Mouse (Mus musculus) liver, embryonic 12.5 days (tissue): ENCODE results near the gene Hyou1. TPM values are rescaled to one million over a fixed set of nuclear protein-coding genes. Genes with fewer than 3 reads are reported as not detected.
"Not testable (repeated sequence)": the region's sequence is repeated elsewhere in the genome, so short reads cannot be mapped to it uniquely, and the experiment has no call there.

Source experiments
- ATAC-seq: fragments of 200-750 bp; cut with Nextera tagmentation; 2 replicates; pipeline ENCODE4 v1.8.0; 2017; ENCODE audit warnings: moderate number of reproducible peaks, mild to moderate bottlenecking, moderate library complexity
- H3K27ac ChIP-seq: fragments of 300-500 bp; sonication (generic); 2 replicates; pipeline ENCODE4 v1.5.1; 2016; ENCODE audit warnings: mild to moderate bottlenecking
- H3K27me3 ChIP-seq: fragments of 300-500 bp; sonication (generic); replicated peaks from 2 replicates; pipeline ENCODE4 v1.6.1; 2016; ENCODE audit warnings: mild to moderate bottlenecking, moderate library complexity
- H3K36me3 ChIP-seq: fragments of 300-500 bp; sonication (generic); 2 replicates; pipeline ENCODE4 v1.6.1; 2016; ENCODE audit warnings: mild to moderate bottlenecking, moderate library complexity
- H3K4me1 ChIP-seq: fragments of 300-500 bp; sonication (generic); 2 replicates; pipeline ENCODE4 v1.6.1; 2016
- H3K4me2 ChIP-seq: fragments of 300-500 bp; sonication (generic); 2 replicates; pipeline ENCODE4 v1.6.1; 2016; ENCODE audit warnings: mild to moderate bottlenecking, moderate library complexity
- H3K4me3 ChIP-seq: fragments of 300-500 bp; sonication (generic); 2 replicates; pipeline ENCODE4 v1.5.1; 2016; ENCODE audit warnings: mild to moderate bottlenecking, moderate library complexity
- H3K9ac ChIP-seq: fragments of 300-500 bp; sonication (generic); 2 replicates; pipeline ENCODE4 v1.6.1; 2016; ENCODE audit warnings: mild to moderate bottlenecking, moderate library complexity
- H3K9me3 ChIP-seq: fragments of 300-500 bp; sonication (generic); replicated peaks from 2 replicates; pipeline ENCODE4 v1.6.1; 2016; ENCODE audit warnings: mild to moderate bottlenecking, moderate library complexity
- WGBS: fragments of 180-500 bp; shearing (Covaris S2); methylation state at CpG from one replicate; pipeline ENCODE4 v1.1.7; 2016; ENCODE audit not compliant: insufficient replicate concordance; 5-methylcytosine and 5-hydroxymethylcytosine counted together
- polyA plus RNA-seq: library from polyadenylated mRNA; unstranded; fragments of >200 nt; fragmentation: Nextera tagmentation; extraction: Ambion mirVana; gene quantifications from 2 replicates; pipeline ENCODE4 v1.2.1, GENCODE M21; 2016

The Hyou1 gene
- polyA plus RNA-seq, 1 experiment from 2014 or later = 26.4 TPM

DNA sequence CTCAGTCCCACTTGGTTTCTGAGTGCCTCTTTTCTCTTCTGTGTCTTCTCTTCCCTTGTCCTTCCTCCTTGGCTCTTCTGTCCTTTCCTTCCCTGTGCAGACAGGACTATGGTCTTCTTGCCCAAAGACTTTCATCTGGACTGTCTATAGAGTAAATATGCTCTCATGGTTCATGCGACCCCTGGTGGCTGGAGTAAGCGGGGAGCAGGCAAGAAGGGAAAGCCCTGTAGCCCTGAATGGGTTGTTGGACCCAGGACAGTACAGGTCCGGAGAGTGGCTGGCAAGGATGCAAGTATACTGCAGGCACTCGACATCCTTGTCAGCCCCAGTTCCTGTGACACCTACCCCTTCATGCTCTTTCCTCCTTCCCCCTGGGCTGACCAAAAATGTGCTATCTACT lies 12.2 kb downstream of the Hyou1 start:
- H3K4me1 ChIP-seq = peaks cover 9% of the 10 kb centered on the region
- no peaks in the 10 kb centered on the region for H3K27me3 ChIP-seq
- WGBS = 41% methylated on average over 4 of the region's 4 CpGs
- no peaks in the 10 kb centered on the region for H3K9me3 ChIP-seq
- no peak overlapping the region for H3K4me3 ChIP-seq
- no peak overlapping the region for H3K9ac ChIP-seq
- H3K36me3 ChIP-seq = peaks cover 62% of the 10 kb centered on the region
- H3K4me2 ChIP-seq = no peak overlapping the region
- no peak overlapping the region for H3K27ac ChIP-seq
- peak; percentile 28; the same call in 1 of the 2 replicates for ATAC-seq

DNA sequence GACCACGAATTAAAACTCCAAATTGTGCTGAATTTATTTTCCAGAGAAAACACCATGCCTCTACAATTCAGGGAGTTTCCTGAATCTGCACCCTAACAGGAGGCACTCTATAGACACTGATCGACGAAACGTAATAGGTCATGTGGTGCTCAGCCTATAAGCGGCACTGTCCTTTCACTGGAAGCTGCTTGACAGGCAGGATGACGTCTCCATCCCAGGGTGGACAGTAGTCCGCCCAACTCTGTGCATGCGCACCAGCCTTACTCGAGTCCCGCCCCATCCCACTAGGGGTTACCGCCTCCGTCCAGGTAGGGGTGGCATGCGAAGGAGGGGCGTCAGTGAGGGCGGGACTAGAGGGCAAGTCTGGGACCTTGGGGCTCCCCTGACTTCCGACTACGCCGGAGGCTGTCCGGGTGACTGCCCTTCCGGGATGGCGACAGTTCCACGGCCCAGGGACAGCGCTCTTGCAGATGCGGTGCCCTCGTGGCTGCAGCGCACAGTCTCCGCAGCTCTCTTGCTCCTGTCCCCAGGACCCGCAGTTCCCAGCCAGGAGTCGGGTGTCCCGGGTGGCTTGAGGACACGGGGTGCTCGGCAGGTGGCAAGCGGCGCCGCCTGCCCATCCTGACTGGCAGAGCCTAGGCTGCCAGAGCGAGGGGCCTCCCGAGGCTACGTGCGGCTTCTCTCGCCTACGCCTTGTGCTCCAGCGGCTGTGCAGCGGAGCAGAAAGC lies 17.6 kb downstream of the Hyou1 start, which contains the start of gene Slc37a4:
TSS of gene Slc37a4 (plus strand) at position 169 of the 728 bp plus-strand sequence.
- no peaks in the 10 kb centered on the region for H3K9me3 ChIP-seq
- WGBS = under 1% methylated on average over 43 of the region's 43 CpGs
- H3K36me3 ChIP-seq = peaks cover 42% of the 10 kb centered on the region
- H3K27me3 ChIP-seq = no peaks in the 10 kb centered on the region
- H3K27ac ChIP-seq = peak within 1 kb of the TSS; percentile 92
- ATAC-seq = peak; percentile 99
- H3K4me2 ChIP-seq = peak within 1 kb of the TSS; percentile 97
- H3K9ac ChIP-seq = peak within 1 kb of the TSS; percentile 91
- peaks cover 44% of the 10 kb centered on the region for H3K4me1 ChIP-seq
- peak within 1 kb of the TSS; percentile 81 for H3K4me3 ChIP-seq

DNA sequence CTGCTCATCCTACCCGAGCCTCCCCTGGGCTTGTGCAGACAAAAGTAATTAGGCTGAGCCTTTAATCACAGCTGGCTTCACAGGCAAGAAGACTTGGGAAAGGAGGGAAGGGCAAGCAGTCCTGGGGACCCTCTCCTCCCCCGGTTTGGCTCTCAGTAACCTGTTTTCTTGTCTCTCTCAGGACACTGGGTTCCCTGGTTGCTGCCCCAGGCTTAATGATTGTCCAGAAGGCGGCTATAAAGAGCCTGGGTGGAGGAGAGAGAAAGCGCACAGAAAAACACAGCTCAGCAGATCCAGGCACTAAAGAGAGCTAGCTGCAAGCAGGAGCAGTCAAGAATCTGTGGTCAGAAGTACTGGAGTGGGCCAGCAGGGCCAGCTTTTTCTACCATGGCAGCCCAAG lies 18.8 kb downstream of the Hyou1 start:
- H3K36me3 ChIP-seq = peaks cover 46% of the 10 kb centered on the region
- H3K4me3 ChIP-seq = peak overlapping the region; percentile 81
- no peaks in the 10 kb centered on the region for H3K27me3 ChIP-seq
- peaks cover 48% of the 10 kb centered on the region for H3K4me1 ChIP-seq
- peak overlapping the region; percentile 91 for H3K9ac ChIP-seq
- no peak for ATAC-seq
- 45% methylated on average over 4 of the region's 4 CpGs for WGBS
- H3K27ac ChIP-seq = peak overlapping the region; percentile 92
- no peaks in the 10 kb centered on the region for H3K9me3 ChIP-seq
- H3K4me2 ChIP-seq = peak overlapping the region; percentile 97

DNA sequence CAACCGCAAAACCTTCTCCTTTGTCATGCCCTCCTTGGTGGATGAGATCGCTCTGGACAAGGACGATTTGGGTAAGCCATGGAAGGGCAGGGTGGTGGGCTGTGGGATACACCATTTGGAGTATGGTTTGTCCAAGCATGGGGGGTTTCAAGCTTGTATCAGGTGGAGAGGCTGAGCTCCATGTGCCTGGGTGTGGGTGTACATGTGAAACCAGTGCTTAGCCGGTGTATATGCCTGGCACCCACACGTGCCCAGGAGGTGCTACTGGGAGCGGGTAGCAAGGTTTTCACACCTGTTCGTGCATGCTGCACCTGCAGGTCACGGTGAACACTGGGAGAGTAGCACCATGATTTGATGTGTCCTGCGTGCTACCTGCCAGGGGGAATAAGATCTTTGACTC lies 19.3 kb downstream of the Hyou1 start:
- peaks cover 51% of the 10 kb centered on the region for H3K36me3 ChIP-seq
- 81% methylated on average over 9 of the region's 9 CpGs for WGBS
- peak overlapping the region; percentile 92 for H3K27ac ChIP-seq
- H3K9me3 ChIP-seq = no peaks in the 10 kb centered on the region
- peak overlapping the region; percentile 97 for H3K4me2 ChIP-seq
- peaks cover 48% of the 10 kb centered on the region for H3K4me1 ChIP-seq
- peak overlapping the region; percentile 91; the same call in 1 of the 2 replicates for H3K9ac ChIP-seq
- no peak for ATAC-seq
- no peaks in the 10 kb centered on the region for H3K27me3 ChIP-seq
- peak overlapping the region; percentile 81 for H3K4me3 ChIP-seq

DNA sequence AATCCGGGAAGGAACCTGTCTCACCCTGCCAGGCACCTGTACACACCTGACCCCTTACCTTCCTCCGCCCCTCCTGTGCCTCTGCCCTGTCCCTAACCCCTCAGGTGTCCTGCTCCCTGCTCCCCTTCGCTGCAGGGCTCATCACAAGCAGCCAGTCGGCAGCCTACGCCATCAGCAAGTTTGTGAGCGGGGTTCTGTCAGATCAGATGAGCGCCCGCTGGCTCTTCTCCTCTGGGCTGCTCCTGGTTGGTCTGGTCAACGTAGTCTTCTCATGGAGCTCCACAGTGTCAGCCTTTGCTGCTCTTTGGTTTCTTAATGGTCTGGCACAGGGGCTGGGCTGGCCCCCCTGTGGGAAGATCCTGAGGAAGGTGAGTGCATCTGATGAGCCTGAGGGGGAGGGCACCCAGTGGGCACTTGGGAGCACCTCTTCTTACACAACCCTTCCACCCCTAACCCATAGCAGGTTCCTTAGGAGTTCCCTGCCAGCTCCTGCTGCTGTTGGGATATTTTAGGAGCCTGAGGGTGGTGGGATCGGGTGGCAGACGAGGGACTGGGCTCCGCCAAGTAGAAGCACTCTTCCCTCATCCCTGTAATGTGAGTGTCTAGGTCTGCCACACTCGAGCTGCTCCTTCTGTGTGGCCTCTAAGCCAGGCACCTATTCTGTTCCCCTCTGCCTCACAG lies 20.0 kb downstream of the Hyou1 start:
- Histone ChIP-seq H3K9ac (0 out of 2 replicates have a peak overlapping the region, but pooled peaks have one; percentile 33), H3K36me3 (peaks cover 58% of the 10 kb centered on the region), H3K4me1 (peaks cover 48% of the 10 kb centered on the region), H3K4me3 (no peak overlapping the region), H3K4me2 (peak overlapping the region; percentile 97), H3K27ac (no peak overlapping the region), H3K27me3 (no peaks in the 10 kb centered on the region), H3K9me3 (no peaks in the 10 kb centered on the region)
- WGBS = 78% methylated on average over 13 of the region's 13 CpGs
- no peak for ATAC-seq

DNA sequence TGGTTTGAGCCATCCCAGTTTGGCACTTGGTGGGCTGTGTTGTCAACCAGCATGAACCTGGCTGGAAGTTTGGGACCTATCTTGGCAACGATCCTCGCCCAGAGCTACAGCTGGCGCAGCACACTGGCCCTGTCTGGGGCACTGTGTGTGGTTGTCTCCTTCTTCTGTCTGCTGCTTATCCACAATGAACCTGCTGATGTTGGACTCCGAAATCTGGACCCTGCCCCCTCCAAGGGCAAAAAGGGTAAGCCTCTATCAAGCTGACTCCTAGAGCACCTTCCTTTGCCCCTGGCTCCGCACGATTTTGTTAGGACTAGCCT lies 20.5 kb downstream of the Hyou1 start:
- Histone ChIP-seq H3K9ac (no peak overlapping the region), H3K36me3 (peaks cover 63% of the 10 kb centered on the region), H3K4me1 (peaks cover 50% of the 10 kb centered on the region), H3K4me2 (no peak overlapping the region), H3K27ac (no peak overlapping the region), H3K4me3 (no peak overlapping the region), H3K27me3 (no peaks in the 10 kb centered on the region), H3K9me3 (no peaks in the 10 kb centered on the region)
- WGBS = 84% methylated on average over 6 of the region's 6 CpGs
- ATAC-seq = no peak

DNA sequence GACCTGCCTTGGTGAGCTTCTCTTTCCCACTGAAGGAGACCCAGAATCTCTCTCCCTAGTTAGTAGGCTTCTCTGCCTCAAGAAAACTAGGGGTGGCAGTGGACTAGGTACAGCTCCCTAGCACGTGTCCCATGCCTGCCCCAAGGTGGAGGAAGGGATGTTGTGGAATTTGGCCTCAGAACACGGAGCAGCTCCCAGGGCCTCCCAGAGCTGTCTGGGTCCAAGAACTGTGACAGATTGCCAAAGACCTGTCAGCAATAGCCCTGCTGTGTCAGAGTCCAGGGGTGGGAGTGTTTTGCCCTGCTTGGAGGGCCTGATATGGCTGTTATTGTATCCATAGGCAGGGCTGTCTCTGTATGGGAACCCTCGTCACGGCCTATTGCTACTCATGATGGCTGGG lies 21.8 kb downstream of the Hyou1 start:
- peaks cover 72% of the 10 kb centered on the region for H3K36me3 ChIP-seq
- H3K27ac ChIP-seq = no peak overlapping the region
- H3K4me2 ChIP-seq = no peak overlapping the region
- no peak overlapping the region for H3K9ac ChIP-seq
- no peaks in the 10 kb centered on the region for H3K27me3 ChIP-seq
- no peak for ATAC-seq
- 85% methylated on average over 4 of the region's 4 CpGs for WGBS
- H3K9me3 ChIP-seq = no peaks in the 10 kb centered on the region
- H3K4me3 ChIP-seq = no peak overlapping the region
- peaks cover 57% of the 10 kb centered on the region for H3K4me1 ChIP-seq

DNA sequence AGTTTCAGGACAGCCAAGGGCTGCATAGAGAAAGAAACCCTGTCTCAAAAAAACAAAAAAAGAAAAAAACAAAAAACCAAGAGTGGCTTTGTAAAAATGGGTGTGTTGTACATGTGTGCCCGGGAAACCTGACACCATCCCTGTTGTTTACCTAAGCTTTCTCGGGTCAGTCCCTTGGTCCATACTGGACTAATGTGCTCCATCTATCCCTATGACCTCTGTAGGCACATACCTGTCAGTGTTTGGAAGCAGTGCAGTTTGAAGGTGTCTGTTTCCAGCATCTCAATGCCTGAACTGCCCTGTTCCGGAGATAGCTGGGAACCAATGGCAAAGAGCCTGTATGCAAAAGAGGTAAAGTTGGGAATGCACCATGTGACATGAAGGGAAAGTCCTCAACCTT lies 25.7 kb downstream of the Hyou1 start:
- WGBS = 80% methylated on average over 3 of the region's 3 CpGs
- H3K36me3 ChIP-seq = peaks cover 73% of the 10 kb centered on the region

DNA sequence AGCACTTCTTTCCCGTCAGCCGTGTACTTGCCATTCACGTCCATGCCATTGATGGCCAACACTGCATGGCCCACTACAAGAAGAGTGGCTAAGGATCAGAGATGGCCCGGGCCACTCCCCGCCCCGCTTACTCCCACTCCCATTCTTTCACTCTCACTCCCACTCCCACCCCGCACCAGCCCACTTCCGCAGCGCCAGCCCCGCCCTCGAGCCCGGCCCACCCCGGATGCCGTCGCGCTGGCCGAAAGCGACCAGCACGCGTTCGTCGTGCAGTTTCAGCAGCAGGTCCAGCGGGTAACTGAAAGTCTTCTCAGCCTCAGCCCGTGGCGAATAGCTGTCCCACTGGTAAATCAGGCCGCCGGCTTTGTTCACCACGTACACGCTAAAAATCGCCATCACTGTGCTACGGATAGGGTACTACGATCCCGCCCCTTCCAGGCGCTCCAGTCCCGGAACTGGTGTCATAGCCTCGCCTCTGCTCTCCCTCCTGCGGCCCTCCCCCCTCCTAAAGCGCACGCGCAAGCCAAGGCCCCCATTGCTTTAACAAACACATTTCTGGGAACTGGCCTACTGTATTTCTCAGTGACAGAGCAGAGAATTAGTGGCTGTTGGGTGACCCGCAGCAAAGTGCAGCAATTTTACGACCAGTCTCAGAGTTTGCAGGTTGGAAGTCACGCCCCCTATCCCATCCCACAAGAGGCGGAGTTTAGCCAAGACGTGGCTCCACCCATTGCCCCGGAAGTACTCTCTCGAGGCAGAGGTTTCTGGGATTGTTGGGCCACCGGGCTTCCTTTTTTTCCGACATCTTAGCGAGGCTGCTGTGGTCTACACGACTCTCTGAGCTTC lies 27.8 kb downstream of the Hyou1 start, which contains the start of the genes Rps25 and Trappc4:
TSS of gene Rps25 (plus strand) at position 234 of the 846 bp plus-strand sequence.
TSS of gene Trappc4 (minus strand) at position 695 of the 846 bp plus-strand sequence.
- Histone ChIP-seq H3K9ac (peak within 1 kb of the TSS; percentile 91), H3K27me3 (no peaks in the 10 kb centered on the region), H3K27ac (peak within 1 kb of the TSS; percentile 90), H3K4me3 (peak within 1 kb of the TSS; percentile 91), H3K9me3 (no peaks in the 10 kb centered on the region), H3K4me2 (peak within 1 kb of the TSS; percentile 73), H3K36me3 (peaks cover 73% of the 10 kb centered on the region), H3K4me1 (peaks cover 61% of the 10 kb centered on the region)
- peak; percentile 93 for ATAC-seq
- under 1% methylated on average over 51 of the region's 51 CpGs for WGBS

More for the DNA sequence above, 25.7 kb downstream of the Hyou1 start:
- H3K27me3 ChIP-seq = no peaks in the 10 kb centered on the region
- H3K27ac ChIP-seq = no peak overlapping the region
- peaks cover 51% of the 10 kb centered on the region for H3K4me1 ChIP-seq
- no peak overlapping the region for H3K4me3 ChIP-seq
- no peak overlapping the region for H3K4me2 ChIP-seq
- H3K9ac ChIP-seq = no peak overlapping the region
- no peak for ATAC-seq
- no peaks in the 10 kb centered on the region for H3K9me3 ChIP-seq

DNA sequence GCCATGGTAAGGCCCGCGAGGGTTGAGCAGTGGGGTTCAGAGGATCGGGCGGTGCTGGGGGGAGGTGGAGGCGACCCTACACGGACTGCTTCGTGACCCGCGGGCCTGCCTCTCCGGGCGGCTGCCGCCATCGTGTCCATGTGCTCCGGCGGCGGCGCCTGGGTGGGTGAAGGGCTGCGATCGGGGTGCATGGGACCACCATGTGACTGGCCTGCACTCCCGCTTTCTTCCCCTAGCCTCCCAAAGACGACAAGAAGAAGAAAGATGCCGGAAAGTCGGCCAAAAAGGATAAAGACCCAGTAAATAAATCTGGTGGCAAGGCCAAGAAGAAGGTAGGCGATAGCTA lies 28.4 kb downstream of the Hyou1 start:
- ATAC-seq = no peak
- H3K36me3 ChIP-seq = peaks cover 73% of the 10 kb centered on the region
- under 1% methylated on average over 24 of the region's 24 CpGs for WGBS

DNA sequence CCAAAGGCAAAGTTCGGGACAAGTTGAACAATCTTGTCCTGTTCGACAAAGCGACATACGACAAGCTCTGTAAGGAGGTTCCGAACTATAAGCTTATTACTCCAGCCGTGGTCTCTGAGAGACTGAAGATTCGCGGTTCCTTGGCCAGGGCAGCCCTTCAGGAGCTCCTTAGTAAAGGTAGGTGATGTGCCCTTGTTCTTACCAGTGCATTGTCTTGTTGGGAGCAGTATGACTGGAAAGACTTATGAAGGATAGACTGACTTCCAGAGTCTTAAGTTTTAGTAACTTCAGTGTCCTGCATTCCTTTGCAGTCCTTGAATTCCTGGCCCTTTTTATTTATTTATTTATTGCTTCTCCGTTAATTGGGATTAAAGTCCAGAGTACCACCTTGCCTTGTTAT lies 29.4 kb downstream of the Hyou1 start:
- ATAC-seq, H3K9me3 ChIP-seq, H3K27me3 ChIP-seq: not testable (repeated sequence)
- Histone ChIP-seq H3K4me3 (peak overlapping the region; percentile 91), H3K27ac (peak overlapping the region; percentile 90), H3K4me1 (peaks cover 71% of the 10 kb centered on the region), H3K4me2 (peak overlapping the region; percentile 73), H3K36me3 (peaks cover 73% of the 10 kb centered on the region), H3K9ac (peak overlapping the region; percentile 91)
- WGBS = 45% methylated on average over 9 of the region's 9 CpGs

More for the DNA sequence above, 28.4 kb downstream of the Hyou1 start:
- peak overlapping the region; percentile 73 for H3K4me2 ChIP-seq
- no peaks in the 10 kb centered on the region for H3K27me3 ChIP-seq
- H3K4me3 ChIP-seq = peak overlapping the region; percentile 91
- H3K9ac ChIP-seq = peak overlapping the region; percentile 91
- peak overlapping the region; percentile 90 for H3K27ac ChIP-seq
- H3K9me3 ChIP-seq = no peaks in the 10 kb centered on the region
- peaks cover 66% of the 10 kb centered on the region for H3K4me1 ChIP-seq
